Mouse (Mus musculus) kidney, postnatal 14 days (tissue): ENCODE data around the gene C1galt1.

Experiments
- DNase-seq: peaks from one replicate; pipeline ENCODE4 v3.0.0; 2022; ENCODE audit warnings: mixed read lengths

The C1galt1 gene

DNA sequence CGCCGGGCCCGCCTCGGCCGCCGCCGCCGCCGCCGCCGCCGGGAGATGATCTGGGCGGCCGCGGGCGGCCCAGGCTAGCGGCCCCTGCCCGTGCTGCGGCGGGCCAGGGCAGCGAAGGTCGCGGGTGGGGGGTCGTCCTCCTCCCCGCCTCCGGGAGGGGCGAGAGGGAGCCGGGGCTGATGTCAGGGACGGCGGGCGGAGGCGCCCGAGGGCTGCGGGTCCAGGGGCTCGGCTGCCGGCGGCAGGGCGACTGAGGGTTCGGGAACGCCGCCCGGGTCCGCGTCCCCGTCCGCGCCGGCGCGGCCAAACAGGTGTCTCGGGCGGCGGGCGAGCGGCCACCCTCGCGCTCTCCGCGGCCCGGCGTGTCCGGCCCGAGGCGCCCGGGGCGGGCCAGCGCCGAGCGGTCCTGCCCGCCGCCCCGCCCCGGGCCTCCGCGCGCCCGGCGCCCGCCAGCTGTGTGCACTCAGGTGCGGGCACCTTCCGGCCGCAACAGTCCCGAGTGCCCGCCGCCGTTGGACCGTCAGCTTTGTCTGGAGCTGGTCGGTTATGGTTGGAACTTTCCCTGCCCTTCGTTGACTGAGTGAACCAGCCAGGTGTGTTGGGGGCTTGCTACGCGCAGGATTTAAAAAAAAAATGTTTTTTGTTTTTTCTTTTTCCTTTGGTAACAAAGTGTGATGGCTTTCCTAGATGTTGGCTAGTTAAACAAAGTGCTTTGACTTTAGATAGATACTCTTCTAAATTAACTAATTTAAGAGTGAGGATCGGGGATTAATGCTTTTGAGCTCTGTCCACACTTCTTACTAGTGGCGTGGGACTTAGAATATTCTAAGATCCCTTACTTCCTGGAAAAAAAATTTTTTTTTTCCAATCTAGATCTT, at the start of gene C1galt1:
C1galt1 (plus strand) TSS at position 41 of the 878 bp plus-strand sequence.
- DNase-seq = peak; percentile 75

GRCm38 (mm10) chr6:7799969-7800368, 44.7 kb upstream of the C1galt1 start:
- DNase-seq = peak; percentile 13

GRCm38 (mm10) chr6:7803765-7804542, 40.7 kb upstream of the C1galt1 start:
- DNase-seq = no peak

- no peak for DNase-seq
Measured at GRCm38 (mm10) chr6:7814146-7814545, 30.5 kb upstream of the C1galt1 start.

DNA sequence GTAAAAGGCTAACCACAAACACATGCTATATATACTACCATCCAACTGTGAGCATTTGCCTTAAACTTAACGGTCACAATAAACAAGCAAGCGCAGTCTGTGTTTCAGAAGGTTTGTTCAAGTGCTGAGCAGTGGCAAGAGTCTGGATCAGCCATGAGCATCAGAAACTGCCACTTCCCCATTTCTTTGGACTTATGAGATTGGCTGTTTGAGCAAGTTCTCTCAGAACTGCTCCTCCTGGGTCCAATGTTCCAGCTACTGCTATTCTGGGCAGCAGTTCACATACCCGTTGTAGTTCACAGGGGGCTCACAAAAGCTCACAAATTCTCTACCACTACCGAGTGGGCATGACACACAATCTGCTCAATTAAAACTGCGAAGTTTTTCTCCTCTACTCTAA, 28.4 kb upstream of the C1galt1 start:
- no peak for DNase-seq

DNA sequence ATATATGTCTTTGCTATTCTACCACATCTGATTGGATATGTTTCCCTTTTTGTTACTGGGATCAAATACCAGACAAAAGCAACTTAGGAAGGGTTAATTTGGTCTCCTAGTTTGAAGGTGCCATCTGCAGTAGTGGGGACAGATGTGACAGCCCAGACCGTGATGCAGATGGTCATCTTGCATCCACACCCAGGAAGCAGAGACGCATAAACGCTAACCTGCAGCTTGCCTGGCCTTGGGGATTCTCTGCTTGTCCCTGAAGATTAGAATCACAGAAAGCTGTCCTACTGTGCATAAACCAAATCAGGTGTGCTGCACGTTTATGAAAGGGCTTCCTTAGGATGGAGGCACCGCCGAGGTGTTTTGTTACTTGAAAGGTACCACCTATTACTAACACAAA, 22.0 kb upstream of the C1galt1 start:
- no peak for DNase-seq

DNA sequence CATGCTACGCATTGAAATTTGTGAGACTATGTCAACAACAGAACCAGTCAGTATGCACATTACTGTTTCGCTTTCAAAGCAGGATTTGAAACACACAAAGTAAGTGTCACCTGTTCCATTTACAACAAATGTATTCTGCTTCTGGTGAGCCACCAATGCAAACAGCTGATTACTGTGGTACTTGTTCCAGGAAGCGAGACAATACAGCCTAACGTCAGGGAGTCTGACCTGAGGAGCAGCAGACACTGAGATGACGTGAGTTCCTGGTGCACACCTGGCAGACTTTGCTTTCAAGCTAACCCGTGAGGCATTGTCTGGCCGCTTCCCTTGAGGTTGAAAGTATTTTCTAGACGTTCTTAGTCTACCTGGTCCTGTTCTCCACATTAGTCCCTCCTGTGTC, 13.8 kb upstream of the C1galt1 start:
- no peak for DNase-seq

- no peak for DNase-seq
Measured at GRCm38 (mm10) chr6:7832564-7833175, 12.0 kb upstream of the C1galt1 start.

DNA sequence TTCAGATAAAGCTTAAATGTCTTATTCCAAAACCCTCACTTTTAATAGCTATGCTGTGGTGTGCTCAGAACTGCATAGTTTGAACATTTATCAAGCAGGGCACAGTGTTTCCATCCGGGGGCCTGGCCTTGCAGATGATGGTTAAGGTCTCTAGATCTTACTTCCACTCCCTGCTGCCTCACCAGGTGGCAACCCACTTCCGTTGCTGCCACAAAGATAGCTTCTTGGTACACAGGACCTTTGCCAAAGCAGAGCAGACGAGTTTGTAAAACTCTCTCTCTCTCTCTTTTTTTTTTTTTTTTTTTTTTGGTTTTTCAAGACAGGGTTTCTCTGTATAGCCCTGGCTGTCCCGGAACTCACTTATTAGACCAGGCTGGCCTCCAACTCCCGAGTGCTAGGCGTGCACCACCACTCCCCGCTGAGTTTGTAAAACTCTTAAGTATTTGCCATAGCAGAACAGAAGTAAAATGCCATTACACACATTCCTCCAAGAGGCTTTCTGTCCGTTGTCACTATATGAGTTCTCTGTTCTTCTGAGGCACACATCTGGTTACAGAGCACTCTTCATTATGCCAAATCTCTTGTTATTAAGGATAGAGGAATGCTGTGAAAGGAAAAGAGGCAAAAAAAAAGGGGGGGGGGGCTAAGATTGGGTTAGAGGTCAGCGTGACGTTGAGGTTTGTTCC, 773 bp upstream of the C1galt1 start:
- no peak for DNase-seq

DNA sequence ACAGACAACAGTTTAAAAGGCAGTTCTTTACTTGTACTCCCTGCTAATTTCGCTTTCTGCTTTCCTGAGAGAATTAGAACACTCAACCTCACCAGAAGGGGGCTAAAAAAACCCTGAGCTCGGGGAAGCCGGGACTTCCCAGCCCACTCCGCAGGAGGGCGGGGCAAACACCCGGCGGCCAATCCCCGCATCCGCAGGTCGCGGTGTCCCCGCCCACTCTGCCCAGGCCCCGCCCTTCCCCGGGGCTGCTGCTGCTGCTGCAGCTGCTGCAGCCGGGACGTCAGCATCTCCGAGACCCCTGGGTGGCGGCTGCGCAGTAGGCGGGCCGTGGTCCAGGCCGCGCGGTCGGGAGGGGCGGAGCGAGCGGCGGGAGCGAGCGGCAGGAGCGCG, 235 bp upstream of the C1galt1 start:
- DNase-seq = peak; percentile 99

- DNase-seq = no peak
Measured at GRCm38 (mm10) chr6:7845680-7846017, 1.0 kb downstream of the C1galt1 start.

DNA sequence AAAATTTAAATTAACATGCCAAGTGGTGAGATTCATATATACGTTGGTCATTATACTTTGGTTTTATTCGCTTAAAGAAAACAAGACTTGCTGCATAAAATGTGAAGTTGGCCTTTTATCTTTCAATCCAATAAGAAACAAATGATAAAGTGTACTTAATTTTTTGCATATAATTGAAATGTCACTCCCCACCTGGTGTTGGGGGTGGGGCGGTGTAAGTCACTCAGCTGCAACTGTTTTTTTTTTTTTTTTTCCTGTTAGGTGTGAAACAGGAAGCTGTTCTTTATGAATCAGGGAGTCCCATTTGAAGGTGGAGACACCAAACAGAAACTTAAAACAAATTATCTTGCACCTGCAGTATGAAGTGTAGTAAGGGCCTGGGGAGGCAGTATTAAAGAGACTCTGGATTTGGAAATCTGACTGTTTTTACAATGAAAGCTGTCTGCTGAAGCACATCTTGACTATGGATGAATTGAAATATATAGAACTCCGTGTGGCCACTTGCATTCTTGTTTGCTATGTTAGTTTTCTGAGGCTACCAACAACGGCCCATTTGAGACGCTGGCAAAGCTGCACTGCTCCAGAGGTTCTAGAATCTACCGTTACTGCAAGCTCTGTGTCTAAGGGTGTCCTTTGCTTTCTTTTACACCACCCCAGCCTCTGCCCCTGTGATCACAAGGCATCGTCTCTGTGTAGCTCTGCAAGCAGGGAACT, 2.2 kb downstream of the C1galt1 start:
- DNase-seq = no peak

- no peak for DNase-seq
Measured at GRCm38 (mm10) chr6:7847890-7848508, 3.4 kb downstream of the C1galt1 start.

- DNase-seq = no peak
Measured at GRCm38 (mm10) chr6:7848714-7849113, 4.1 kb downstream of the C1galt1 start.

DNA sequence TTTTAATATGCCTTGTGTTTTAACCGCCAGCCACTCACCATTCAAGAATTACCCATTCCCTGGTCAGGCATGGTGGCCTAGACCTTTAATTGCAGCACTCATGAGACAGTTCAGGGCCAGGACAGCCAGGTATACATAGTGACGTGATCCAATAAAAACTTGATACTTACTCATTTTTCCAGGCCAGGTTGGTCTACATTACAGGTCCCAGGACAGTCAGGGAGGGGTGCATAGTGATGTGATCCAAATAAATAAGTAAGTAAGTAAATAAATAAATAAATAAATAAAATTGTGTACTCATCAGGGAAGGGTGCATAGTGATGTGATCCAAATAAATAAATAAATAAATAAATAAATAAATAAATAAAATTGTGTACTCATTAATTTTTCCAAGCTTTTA, 6.4 kb downstream of the C1galt1 start:
- DNase-seq = no peak

DNA sequence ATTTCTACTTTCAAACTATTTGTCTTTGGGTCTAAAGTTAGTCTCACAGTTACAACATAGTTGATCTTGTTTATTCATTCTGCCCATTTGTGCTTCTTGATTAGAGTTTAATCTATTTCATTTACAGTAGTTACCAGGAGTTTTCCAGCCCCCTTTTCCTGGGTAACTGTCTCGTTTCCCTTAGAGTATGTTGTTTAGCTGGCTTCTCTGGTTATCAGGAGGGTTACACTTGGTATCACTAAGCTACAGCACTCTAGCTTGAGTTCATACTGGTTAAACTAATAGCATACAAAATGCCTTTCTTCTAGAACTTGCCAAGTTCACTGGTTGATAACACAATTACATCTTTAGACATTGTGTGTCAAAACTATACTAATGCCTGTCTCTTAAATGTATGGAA, 8.3 kb downstream of the C1galt1 start:
- no peak for DNase-seq

GRCm38 (mm10) chr6:7853461-7853860, 8.8 kb downstream of the C1galt1 start:
- DNase-seq = no peak

DNA sequence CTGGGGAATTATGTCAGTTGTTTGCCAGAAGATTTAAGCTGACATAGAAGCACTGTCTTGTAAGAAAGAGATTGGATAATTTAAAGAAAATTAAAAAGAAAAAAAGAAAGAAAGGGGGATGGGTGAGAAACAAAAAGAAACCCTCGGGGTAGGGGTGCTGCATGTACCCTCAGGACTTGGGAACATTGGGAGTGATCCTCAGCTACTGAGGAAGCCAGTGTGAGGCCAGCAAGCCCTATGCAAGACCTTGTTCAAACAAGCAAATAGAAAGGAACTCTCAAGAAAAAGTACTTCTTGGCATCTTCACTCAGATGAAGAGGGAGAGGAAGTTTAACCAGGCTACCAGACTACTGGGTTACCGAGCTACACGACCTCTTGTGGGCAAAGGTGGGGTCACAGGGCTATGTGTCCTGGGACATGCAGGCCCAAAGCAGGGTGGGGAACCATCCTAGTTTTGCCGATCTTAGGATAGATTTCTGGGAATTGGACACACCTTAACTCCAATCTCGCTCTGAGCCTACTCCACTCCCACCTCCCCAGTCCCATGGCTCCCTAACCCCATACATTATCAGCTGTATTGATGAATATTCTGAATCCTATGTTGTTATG, 12.1 kb downstream of the C1galt1 start:
- no peak for DNase-seq

GRCm38 (mm10) chr6:7857356-7858247, 13.0 kb downstream of the C1galt1 start:
- peak; percentile 28 for DNase-seq

GRCm38 (mm10) chr6:7858586-7858985, 13.9 kb downstream of the C1galt1 start:
- DNase-seq = no peak
